Mouse (Mus musculus): ENCODE results near the gene Stpg4. TPM values are rescaled to one million over a fixed set of nuclear protein-coding genes. Genes with fewer than 3 reads are reported as not detected.

Stpg4 gene
- polyA plus RNA-seq, 1 experiment from 2014 or later = 0.78 TPM

GRCm38 (mm10) chr17:87460669-87461498 lies 33.3 kb upstream of the Stpg4 start:
- H3K4me2 ChIP-seq = peak overlapping the region; percentile 36
- 22% methylated on average over 17 of the region's 17 CpGs for WGBS
- H3K9ac ChIP-seq = peak overlapping the region; percentile 48

GRCm38 (mm10) chr17:87459750-87460668 lies 32.5 kb upstream of the Stpg4 start:
- Histone ChIP-seq H3K27me3 (no peaks in the 10 kb centered on the region), H3K27ac (replicated peaks) (peak overlapping the region; percentile 84), H3K9ac (peak overlapping the region; percentile 48), H3K4me1 (replicated peaks) (peaks cover 51% of the 10 kb centered on the region), H3K9me3 (no peaks in the 10 kb centered on the region), H3K4me3 (no peak overlapping the region), H3K4me2 (peak overlapping the region; percentile 36), H3K36me3 (no peaks in the 10 kb centered on the region)
- WGBS = 10% methylated on average over 14 of the region's 14 CpGs
- peak; percentile 60 for ATAC-seq (ENCODE audit: low read depth)

More at GRCm38 (mm10) chr17:87460669-87461498, 33.3 kb upstream of the Stpg4 start:
- ATAC-seq (ENCODE audit: low read depth) = peak; percentile 28
- no peak overlapping the region for H3K4me3 ChIP-seq
- H3K27me3 ChIP-seq = no peaks in the 10 kb centered on the region
- peaks cover 51% of the 10 kb centered on the region for H3K4me1 ChIP-seq (replicated peaks)
- no peaks in the 10 kb centered on the region for H3K36me3 ChIP-seq
- H3K27ac ChIP-seq (replicated peaks) = peak overlapping the region; percentile 84
- no peaks in the 10 kb centered on the region for H3K9me3 ChIP-seq

- WGBS = 11% methylated on average over 13 of the region's 17 CpGs
- Histone ChIP-seq H3K36me3 (no peaks in the 10 kb centered on the region), H3K27ac (replicated peaks) (peak overlapping the region; percentile 84), H3K9ac (peak overlapping the region; percentile 48), H3K4me2 (peak overlapping the region; percentile 36), H3K27me3 (no peaks in the 10 kb centered on the region), H3K9me3 (no peaks in the 10 kb centered on the region), H3K4me1 (replicated peaks) (peaks cover 51% of the 10 kb centered on the region), H3K4me3 (no peak overlapping the region)
- peak; percentile 52 for ATAC-seq (ENCODE audit: low read depth)
Observed at GRCm38 (mm10) chr17:87458911-87459749, 31.6 kb upstream of the Stpg4 start.

- H3K36me3 ChIP-seq = no peaks in the 10 kb centered on the region
- no peak overlapping the region for H3K4me2 ChIP-seq
- WGBS = 29% methylated on average over 7 of the region's 7 CpGs
- H3K4me1 ChIP-seq (replicated peaks) = peaks cover 51% of the 10 kb centered on the region
- no peaks in the 10 kb centered on the region for H3K27me3 ChIP-seq
- no peaks in the 10 kb centered on the region for H3K9me3 ChIP-seq
- H3K9ac ChIP-seq = no peak overlapping the region
- peak overlapping the region; percentile 81 for H3K27ac ChIP-seq (replicated peaks)
- H3K4me3 ChIP-seq = no peak overlapping the region
- 0 out of 2 replicates have a peak, but pooled peaks have one; percentile 6 for ATAC-seq (ENCODE audit: low read depth)
Observed at GRCm38 (mm10) chr17:87457961-87458360, 30.4 kb upstream of the Stpg4 start.

- WGBS = 94% methylated on average over 3 of the region's 3 CpGs
- no peak overlapping the region for H3K4me2 ChIP-seq
- peaks cover 21% of the 10 kb centered on the region for H3K4me1 ChIP-seq (replicated peaks)
- no peak for ATAC-seq (ENCODE audit: low read depth)
- no peak overlapping the region for H3K4me3 ChIP-seq
- H3K27ac ChIP-seq (replicated peaks) = no peak overlapping the region
- H3K36me3 ChIP-seq = no peaks in the 10 kb centered on the region
- no peaks in the 10 kb centered on the region for H3K9me3 ChIP-seq
- H3K27me3 ChIP-seq = no peaks in the 10 kb centered on the region
- no peak overlapping the region for H3K9ac ChIP-seq
Observed at GRCm38 (mm10) chr17:87454121-87454520, 26.6 kb upstream of the Stpg4 start.

- 82% methylated on average over 7 of the region's 7 CpGs for WGBS
Observed at GRCm38 (mm10) chr17:87453336-87453735, 25.8 kb upstream of the Stpg4 start.

GRCm38 (mm10) chr17:87448881-87449280 lies 21.3 kb upstream of the Stpg4 start:
- H3K9me3 ChIP-seq = no peaks in the 10 kb centered on the region
- WGBS = 93% methylated on average over 8 of the region's 8 CpGs
- no peak overlapping the region for H3K4me2 ChIP-seq
- no peak for ATAC-seq (ENCODE audit: low read depth)
- H3K27me3 ChIP-seq = no peaks in the 10 kb centered on the region
- no peak overlapping the region for H3K4me3 ChIP-seq
- H3K9ac ChIP-seq = no peak overlapping the region
- peaks cover 19% of the 10 kb centered on the region for H3K4me1 ChIP-seq (replicated peaks)
- no peak overlapping the region for H3K27ac ChIP-seq (replicated peaks)
- H3K36me3 ChIP-seq = no peaks in the 10 kb centered on the region

More at GRCm38 (mm10) chr17:87453336-87453735, 25.8 kb upstream of the Stpg4 start:
- Histone ChIP-seq H3K9ac (no peak overlapping the region), H3K36me3 (no peaks in the 10 kb centered on the region), H3K9me3 (no peaks in the 10 kb centered on the region), H3K4me1 (replicated peaks) (peaks cover 13% of the 10 kb centered on the region), H3K27ac (replicated peaks) (no peak overlapping the region), H3K4me3 (no peak overlapping the region), H3K4me2 (no peak overlapping the region), H3K27me3 (no peaks in the 10 kb centered on the region)
- ATAC-seq (ENCODE audit: low read depth) = no peak

GRCm38 (mm10) chr17:87448339-87448738 lies 20.8 kb upstream of the Stpg4 start:
- Histone ChIP-seq H3K27me3 (no peaks in the 10 kb centered on the region), H3K4me3 (no peak overlapping the region), H3K36me3 (no peaks in the 10 kb centered on the region), H3K9ac (no peak overlapping the region), H3K4me2 (no peak overlapping the region), H3K9me3 (no peaks in the 10 kb centered on the region), H3K27ac (replicated peaks) (peak overlapping the region; percentile 100), H3K4me1 (replicated peaks) (peaks cover 24% of the 10 kb centered on the region)
- 86% methylated on average over 9 of the region's 9 CpGs for WGBS
- no peak for ATAC-seq (ENCODE audit: low read depth)

GRCm38 (mm10) chr17:87447612-87448200 lies 20.2 kb upstream of the Stpg4 start:
- H3K4me1 ChIP-seq (replicated peaks) = peaks cover 30% of the 10 kb centered on the region
- peak overlapping the region; percentile 63 for H3K4me2 ChIP-seq
- WGBS = 37% methylated on average over 12 of the region's 12 CpGs
- H3K27me3 ChIP-seq = no peaks in the 10 kb centered on the region
- peak overlapping the region; percentile 93 for H3K4me3 ChIP-seq
- ATAC-seq (ENCODE audit: low read depth) = no peak
- H3K9ac ChIP-seq = peak overlapping the region; percentile 100
- peak overlapping the region; percentile 100 for H3K27ac ChIP-seq (replicated peaks)
- H3K9me3 ChIP-seq = no peaks in the 10 kb centered on the region
- H3K36me3 ChIP-seq = no peaks in the 10 kb centered on the region

- peak within 1 kb of the TSS; percentile 96 for H3K4me2 ChIP-seq
- H3K4me3 ChIP-seq = peak within 1 kb of the TSS; percentile 93
- ATAC-seq (ENCODE audit: low read depth) = peak; percentile 94
- peaks cover 37% of the 10 kb centered on the region for H3K4me1 ChIP-seq (replicated peaks)
- no peaks in the 10 kb centered on the region for H3K9me3 ChIP-seq
- peak within 1 kb of the TSS; percentile 100 for H3K27ac ChIP-seq (replicated peaks)
- H3K36me3 ChIP-seq = no peaks in the 10 kb centered on the region
- under 1% methylated on average over 69 of the region's 69 CpGs for WGBS
- no peaks in the 10 kb centered on the region for H3K27me3 ChIP-seq
- H3K9ac ChIP-seq = peak within 1 kb of the TSS; percentile 100
Observed at GRCm38 (mm10) chr17:87446767-87447611, 19.4 kb upstream of the Stpg4 start, which contains the start of gene Calm2. Gene Calm2, minus strand, starts transcription at chr17:87446935.
